Mouse (Mus musculus) limb, embryonic 14.5 days (tissue): ENCODE results near the gene Snapc2. TPM values are rescaled to one million over a fixed set of nuclear protein-coding genes. Genes with fewer than 3 reads are reported as not detected.

Source experiments
- ATAC-seq: fragments of 200-750 bp; cut with Nextera tagmentation; 2 replicates; pipeline ENCODE4 v1.8.0; 2017; ENCODE audit warnings: low read depth, moderate number of reproducible peaks, moderate TSS enrichment; ENCODE audit not compliant: low FRiP score
- DNase-seq: peaks from one replicate; pipeline ENCODE4 v3.0.0-alpha.2; 2015; ENCODE audit warnings: low spot score
- H3K27ac ChIP-seq: fragments of 300-500 bp; sonication (generic); replicated peaks from 2 replicates; pipeline ENCODE4 v1.5.1; 2014; ENCODE audit warnings: low read depth, mild to moderate bottlenecking, low read length, moderate library complexity, mixed read lengths
- H3K27me3 ChIP-seq: fragments of 300-500 bp; sonication (generic); 2 replicates; pipeline ENCODE4 v1.6.1; 2014; ENCODE audit warnings: low read length, mixed read lengths; ENCODE audit not compliant: control insufficient read depth, insufficient read depth
- H3K36me3 ChIP-seq: fragments of 300-500 bp; sonication (generic); 2 replicates; pipeline ENCODE4 v1.6.1; 2014; ENCODE audit warnings: mild to moderate bottlenecking, low read length, moderate library complexity, mixed read lengths; ENCODE audit not compliant: control insufficient read depth, insufficient read depth
- H3K4me1 ChIP-seq: fragments of 300-500 bp; sonication (generic); 2 replicates; pipeline ENCODE4 v1.6.1; 2014; ENCODE audit warnings: antibody characterized with exemption, low read length, mixed read lengths; ENCODE audit not compliant: control insufficient read depth, insufficient read depth
- H3K4me2 ChIP-seq: fragments of 300-500 bp; sonication (generic); replicated peaks from 2 replicates; pipeline ENCODE4 v1.6.1; 2014; ENCODE audit warnings: low read depth, mild to moderate bottlenecking, low read length, moderate library complexity; ENCODE audit not compliant: severe bottlenecking
- H3K4me3 ChIP-seq: fragments of 300-500 bp; sonication (generic); replicated peaks from 2 replicates; pipeline ENCODE4 v1.5.1; 2014; ENCODE audit warnings: low read length
- H3K9ac ChIP-seq: fragments of 300-500 bp; sonication (generic); 2 replicates; pipeline ENCODE4 v1.6.1; 2014; ENCODE audit warnings: mild to moderate bottlenecking, low read depth, low read length, moderate library complexity; ENCODE audit not compliant: severe bottlenecking
- H3K9me3 ChIP-seq: fragments of 300-500 bp; sonication (generic); 2 replicates; pipeline ENCODE4 v1.6.1; 2016; ENCODE audit warnings: low read length; ENCODE audit not compliant: control insufficient read depth
- POLR2A ChIP-seq: fragments of 200-500 bp; IDR thresholded peaks from 2 replicates; pipeline ENCODE4 v1.8.0; 2012; ENCODE audit warnings: inconsistent platforms, mild to moderate bottlenecking, moderate library complexity, borderline replicate concordance; ENCODE audit not compliant: insufficient read depth, insufficient read length; ENCODE audit errors: extremely low read depth
- WGBS: fragments of 180-500 bp; shearing (Covaris S2); extraction: QIAGEN DNeasy Blood & Tissue Kit; methylation state at CpG from one replicate; pipeline ENCODE4 v1.1.7; 2014; 5-methylcytosine and 5-hydroxymethylcytosine counted together
- polyA plus RNA-seq, 2 experiments: library from polyadenylated mRNA; depleted of rRNA in 1 of 2; stranded (reverse) in 1 of 2; unstranded in 1 of 2; fragments of >200 nt; fragmentation: Nextera tagmentation in 1 of 2; extraction: Ambion mirVana in 1 of 2; gene quantifications; 2 replicates each; pipeline versions ENCODE4 v1.2.1 to v1.2.3; 2012 to 2014

Snapc2 gene
- polyA plus RNA-seq, 2 experiments = 50.6 to 52.6 TPM

GRCm38 (mm10) chr8:4275275-4276110 is 22.6 kb downstream of the Snapc2 start, which contains the start of gene Timm44:
Gene Timm44 (minus strand): TSS chr8:4275913.
- H3K27me3 ChIP-seq = no peaks in the 10 kb centered on the region
- H3K9me3 ChIP-seq = no peaks in the 10 kb centered on the region
- H3K4me2 ChIP-seq = peak within 1 kb of the TSS; percentile 58
- ATAC-seq = peak; percentile 98
- peak; percentile 95 for DNase-seq
- peak; percentile 19; the same call in 1 of the 2 replicates for TF ChIP-seq POLR2A
- peak within 1 kb of the TSS; percentile 83 for H3K4me3 ChIP-seq
- H3K9ac ChIP-seq = peak within 1 kb of the TSS; percentile 77
- peak within 1 kb of the TSS; percentile 41; the same call in 1 of the 2 replicates for H3K27ac ChIP-seq
- peaks cover 4% of the 10 kb centered on the region for H3K4me1 ChIP-seq
- peaks cover 30% of the 10 kb centered on the region for H3K36me3 ChIP-seq
- WGBS = under 1% methylated on average over 39 of the region's 39 CpGs

GRCm38 (mm10) chr8:4276111-4276465 is 23.2 kb downstream of the Snapc2 start:
- Histone ChIP-seq H3K4me3 (peak overlapping the region; percentile 83), H3K36me3 (peaks cover 26% of the 10 kb centered on the region), H3K27me3 (no peaks in the 10 kb centered on the region), H3K4me1 (peaks cover 4% of the 10 kb centered on the region), H3K9ac (peak overlapping the region; percentile 77), H3K4me2 (peak overlapping the region; percentile 58), H3K27ac (peak overlapping the region; percentile 41; the same call in 1 of the 2 replicates), H3K9me3 (no peaks in the 10 kb centered on the region)
- 21% methylated on average over 9 of the region's 9 CpGs for WGBS
- ATAC-seq = peak; percentile 31
- DNase-seq = no peak
- TF ChIP-seq POLR2A = no peak

DNA sequence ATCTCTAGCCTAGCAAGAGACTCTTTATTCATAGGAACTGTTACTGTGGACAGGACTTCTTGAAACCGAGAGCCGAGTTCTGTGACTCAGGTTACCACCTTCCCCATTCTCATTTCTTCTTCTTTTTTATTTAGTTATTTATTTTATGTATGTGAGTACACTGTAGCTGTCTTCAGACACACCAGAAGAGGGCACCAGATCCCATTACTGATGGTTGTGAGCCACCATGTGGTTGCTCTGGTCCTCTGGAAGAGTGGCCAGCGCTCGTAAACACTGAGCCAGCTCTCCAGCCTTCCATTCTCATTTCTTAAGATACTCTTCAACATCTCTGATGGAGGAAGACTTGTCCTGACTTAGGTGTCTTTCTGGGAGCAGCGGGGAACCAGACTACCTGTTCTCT is 39.9 kb downstream of the Snapc2 start:
- Histone ChIP-seq H3K9me3 (no peaks in the 10 kb centered on the region), H3K27ac (no peak overlapping the region), H3K4me3 (no peak overlapping the region), H3K4me2 (no peak overlapping the region), H3K27me3 (no peaks in the 10 kb centered on the region), H3K9ac (no peak overlapping the region), H3K36me3 (peaks cover 96% of the 10 kb centered on the region), H3K4me1 (no peaks in the 10 kb centered on the region)
- no peak for DNase-seq
- TF ChIP-seq POLR2A = no peak
- no peak for ATAC-seq
- 86% methylated on average over 5 of the region's 5 CpGs for WGBS

DNA sequence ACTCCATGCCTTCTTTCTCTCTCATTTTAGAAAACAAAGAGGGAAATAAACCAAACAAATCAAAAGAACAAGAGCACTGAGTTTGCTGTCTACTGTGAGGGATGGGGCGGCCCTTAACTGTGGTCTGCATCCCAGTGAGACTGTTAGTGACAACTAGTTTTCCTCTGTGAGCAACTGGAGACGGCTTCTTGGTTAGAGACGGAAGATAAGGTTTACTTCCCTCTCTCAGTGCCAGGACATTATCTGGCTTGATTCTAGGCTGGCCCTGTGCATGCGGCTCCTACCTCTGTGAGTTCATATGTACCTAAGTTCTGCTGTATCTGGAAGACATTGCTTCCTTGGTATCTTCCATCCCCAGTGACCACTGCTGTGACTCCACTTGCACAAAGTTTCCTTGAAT is 44.9 kb downstream of the Snapc2 start:
- H3K36me3 ChIP-seq = peaks cover 97% of the 10 kb centered on the region
- H3K4me1 ChIP-seq = no peaks in the 10 kb centered on the region
- no peak for ATAC-seq
- H3K9ac ChIP-seq = no peak overlapping the region
- H3K4me3 ChIP-seq = no peak overlapping the region
- no peaks in the 10 kb centered on the region for H3K27me3 ChIP-seq
- DNase-seq = no peak
- no peak overlapping the region for H3K27ac ChIP-seq
- H3K9me3 ChIP-seq = no peaks in the 10 kb centered on the region
- WGBS = 89% methylated on average over 4 of the region's 4 CpGs
- no peak overlapping the region for H3K4me2 ChIP-seq
- no peak for TF ChIP-seq POLR2A

DNA sequence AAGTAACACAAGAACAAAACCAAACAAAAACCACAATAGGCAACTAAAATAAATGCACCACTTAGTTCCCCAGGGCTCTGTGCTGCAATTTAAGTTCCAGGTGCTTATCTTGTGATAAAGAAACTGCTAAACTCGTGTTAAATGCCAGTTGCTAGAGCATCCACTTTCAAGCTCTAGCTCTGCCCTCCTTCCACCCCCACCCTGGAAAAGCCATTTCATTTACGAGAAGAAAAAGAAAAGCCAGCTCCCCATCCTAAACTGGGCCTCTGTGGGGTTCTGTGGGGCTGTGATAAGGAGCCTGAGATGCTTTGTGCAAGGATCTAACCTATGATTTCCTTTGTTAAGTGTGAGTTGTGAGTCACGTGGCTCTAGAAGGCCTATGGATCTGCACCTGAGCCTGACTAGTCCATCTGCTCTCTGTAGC is 51.3 kb downstream of the Snapc2 start:
- 83% methylated on average over 3 of the region's 3 CpGs for WGBS
- H3K4me2 ChIP-seq = no peak overlapping the region
- H3K36me3 ChIP-seq = peaks cover 98% of the 10 kb centered on the region
- no peak overlapping the region for H3K9ac ChIP-seq
- ATAC-seq (no peak), DNase-seq (no peak)
- H3K27me3 ChIP-seq = no peaks in the 10 kb centered on the region
- no peaks in the 10 kb centered on the region for H3K4me1 ChIP-seq
- no peak overlapping the region for H3K4me3 ChIP-seq
- no peak for TF ChIP-seq POLR2A
- no peaks in the 10 kb centered on the region for H3K9me3 ChIP-seq
- H3K27ac ChIP-seq = no peak overlapping the region

Other genes starting within 250 kb of the Snapc2 start
- gene Cd209f, start 147.2 kb upstream of the Snapc2 start, polyA plus RNA-seq (2012; rRNA removed) = 0.09 TPM in 1 of 2 replicates, not detected in the other
- not detected in 2 replicates for gene Cd209f, start 147.2 kb upstream of the Snapc2 start, polyA plus RNA-seq (2014; fragmentation: Nextera tagmentation; extraction: Ambion mirVana)
- gene Cd209g, start 119.0 kb upstream of the Snapc2 start, polyA plus RNA-seq (2012; rRNA removed) = not detected in 2 replicates
- not detected in 2 replicates for gene Cd209g, start 119.0 kb upstream of the Snapc2 start, polyA plus RNA-seq (2014; fragmentation: Nextera tagmentation; extraction: Ambion mirVana)
- 35.9 and 44.4 TPM in 2 replicates for gene Evi5l, start 86.5 kb upstream of the Snapc2 start, polyA plus RNA-seq (2012; rRNA removed)
- gene Evi5l, start 86.5 kb upstream of the Snapc2 start, polyA plus RNA-seq (2014; fragmentation: Nextera tagmentation; extraction: Ambion mirVana) = 24.6 and 29.7 TPM in 2 replicates
- 1.5 and 1.7 TPM in 2 replicates for gene Prr36, start 35.6 kb upstream of the Snapc2 start, polyA plus RNA-seq (2012; rRNA removed)
- gene Prr36, start 35.6 kb upstream of the Snapc2 start, polyA plus RNA-seq (2014; fragmentation: Nextera tagmentation; extraction: Ambion mirVana) = 1.0 and 1.2 TPM in 2 replicates
- 0.30 and 0.36 TPM in 2 replicates for gene Lrrc8e, start 26.3 kb upstream of the Snapc2 start, polyA plus RNA-seq (2012; rRNA removed)
- gene Lrrc8e, start 26.3 kb upstream of the Snapc2 start, polyA plus RNA-seq (2014; fragmentation: Nextera tagmentation; extraction: Ambion mirVana) = 0.37 and 0.40 TPM in 2 replicates
- 65.3 and 68.3 TPM in 2 replicates for gene Map2k7, start 14.3 kb upstream of the Snapc2 start, polyA plus RNA-seq (2012; rRNA removed)
- gene Map2k7, start 14.3 kb upstream of the Snapc2 start, polyA plus RNA-seq (2014; fragmentation: Nextera tagmentation; extraction: Ambion mirVana) = 18.5 and 25.8 TPM in 2 replicates
- 8.5 and 10.2 TPM in 2 replicates for gene Gm49320, start 14.2 kb upstream of the Snapc2 start, polyA plus RNA-seq (2012; rRNA removed)
- gene Gm49320, start 14.2 kb upstream of the Snapc2 start, polyA plus RNA-seq (2014; fragmentation: Nextera tagmentation; extraction: Ambion mirVana) = 1.2 and 1.3 TPM in 2 replicates
- 63.0 and 98.7 TPM in 2 replicates for gene Tgfbr3l, start 4.9 kb upstream of the Snapc2 start, polyA plus RNA-seq (2012; rRNA removed)
- gene Tgfbr3l, start 4.9 kb upstream of the Snapc2 start, polyA plus RNA-seq (2014; fragmentation: Nextera tagmentation; extraction: Ambion mirVana) = 4.6 and 5.3 TPM in 2 replicates
- 102 and 151 TPM in 2 replicates for gene Ctxn1, start 6.2 kb downstream of the Snapc2 start, polyA plus RNA-seq (2012; rRNA removed)
- gene Ctxn1, start 6.2 kb downstream of the Snapc2 start, polyA plus RNA-seq (2014; fragmentation: Nextera tagmentation; extraction: Ambion mirVana) = 54.9 and 62.4 TPM in 2 replicates
- 100 and 103 TPM in 2 replicates for gene Timm44, start 22.8 kb downstream of the Snapc2 start, polyA plus RNA-seq (2012; rRNA removed)
- gene Timm44, start 22.8 kb downstream of the Snapc2 start, polyA plus RNA-seq (2014; fragmentation: Nextera tagmentation; extraction: Ambion mirVana) = 69.1 and 75.8 TPM in 2 replicates
- 12.4 and 14.8 TPM in 2 replicates for gene Ccl25, start 72.1 kb downstream of the Snapc2 start, polyA plus RNA-seq (2012; rRNA removed)
- 11.4 and 11.5 TPM in 2 replicates for gene Ccl25, start 72.1 kb downstream of the Snapc2 start, polyA plus RNA-seq (2014; fragmentation: Nextera tagmentation; extraction: Ambion mirVana)
- gene Elavl1, start 72.3 kb downstream of the Snapc2 start, polyA plus RNA-seq (2012; rRNA removed) = 91.1 and 101 TPM in 2 replicates
- gene Elavl1, start 72.3 kb downstream of the Snapc2 start, polyA plus RNA-seq (2014; fragmentation: Nextera tagmentation; extraction: Ambion mirVana) = 226 and 237 TPM in 2 replicates
- gene Cers4, start 239.9 kb downstream of the Snapc2 start, polyA plus RNA-seq (2012; rRNA removed) = 30.0 and 38.2 TPM in 2 replicates
- 17.2 and 17.9 TPM in 2 replicates for gene Cers4, start 239.9 kb downstream of the Snapc2 start, polyA plus RNA-seq (2014; fragmentation: Nextera tagmentation; extraction: Ambion mirVana)